Mouse (Mus musculus) midbrain, embryonic 16.5 days (tissue): ENCODE results near the gene Igsf9. TPM values are rescaled to one million over a fixed set of nuclear protein-coding genes. Genes with fewer than 3 reads are reported as not detected.

Experiments
- ATAC-seq: fragments of 200-750 bp; cut with Nextera tagmentation; 2 replicates; pipeline ENCODE4 v1.8.0; 2017; ENCODE audit warnings: moderate TSS enrichment
- H3K27ac ChIP-seq: fragments of 300-500 bp; sonication (generic); 2 replicates; pipeline ENCODE4 v1.5.1; 2014; ENCODE audit warnings: mild to moderate bottlenecking, low read length, mixed read lengths
- H3K27me3 ChIP-seq: fragments of 300-500 bp; sonication (generic); 2 replicates; pipeline ENCODE4 v1.6.1; 2014; ENCODE audit warnings: low read depth, low read length, mixed read lengths; ENCODE audit not compliant: control insufficient read depth, insufficient read depth
- H3K36me3 ChIP-seq: fragments of 300-500 bp; sonication (generic); 2 replicates; pipeline ENCODE4 v1.6.1; 2014; ENCODE audit warnings: mild to moderate bottlenecking, low read length, moderate library complexity, mixed read lengths; ENCODE audit not compliant: control insufficient read depth, insufficient read depth
- H3K4me1 ChIP-seq: fragments of 300-500 bp; sonication (generic); 2 replicates; pipeline ENCODE4 v1.6.1; 2014; ENCODE audit warnings: mild to moderate bottlenecking, low read length, mixed read lengths; ENCODE audit not compliant: control insufficient read depth, insufficient read depth
- H3K4me2 ChIP-seq: fragments of 300-500 bp; sonication (generic); 2 replicates; pipeline ENCODE4 v1.6.1; 2014; ENCODE audit warnings: mild to moderate bottlenecking, low read length, mixed read lengths
- H3K4me3 ChIP-seq: fragments of 300-500 bp; sonication (generic); 2 replicates; pipeline ENCODE4 v1.5.1; 2014; ENCODE audit warnings: low read depth, mild to moderate bottlenecking, low read length, moderate library complexity, mixed read lengths
- H3K9ac ChIP-seq: fragments of 300-500 bp; sonication (generic); 2 replicates; pipeline ENCODE4 v1.6.1; 2014; ENCODE audit warnings: low read depth, low read length, mixed read lengths
- H3K9me3 ChIP-seq: fragments of 300-500 bp; sonication (generic); replicated peaks from 2 replicates; pipeline ENCODE4 v1.6.1; 2014; ENCODE audit warnings: mild to moderate bottlenecking, low read length, mixed read lengths; ENCODE audit not compliant: control insufficient read depth, poor library complexity, severe bottlenecking
- WGBS: fragments of 180-500 bp; shearing (Covaris S2); extraction: QIAGEN DNeasy Blood & Tissue Kit; methylation state at CpG from one replicate; pipeline ENCODE4 v1.1.7; 2014; 5-methylcytosine and 5-hydroxymethylcytosine counted together
- polyA plus RNA-seq: library from polyadenylated mRNA; unstranded; fragments of >200 nt; fragmentation: Nextera tagmentation; extraction: Ambion mirVana; gene quantifications from 2 replicates; pipeline ENCODE4 v1.2.1, GENCODE M21; 2015

Gene Igsf9
- polyA plus RNA-seq, 1 experiment from 2014 or later, result 74.4 TPM

- no peak for ATAC-seq
These were observed 64.5 kb downstream of the Igsf9 start for GRCm38 (mm10) chr1:172546062-172546461.

More at GRCm38 (mm10) chr1:172546062-172546461, 64.5 kb downstream of the Igsf9 start:
- 82% methylated on average over 4 of the region's 4 CpGs for WGBS
- Histone ChIP-seq H3K4me1 (peaks cover 8% of the 10 kb centered on the region), H3K27ac (no peak overlapping the region), H3K4me2 (no peak overlapping the region), H3K9me3 (no peaks in the 10 kb centered on the region), H3K36me3 (no peaks in the 10 kb centered on the region), H3K27me3 (no peaks in the 10 kb centered on the region), H3K9ac (no peak overlapping the region), H3K4me3 (no peak overlapping the region)

Other genes with a start within 250 kb of the Igsf9 start
- gene Atp1a4, start 223.4 kb upstream of the Igsf9 start, polyA plus RNA-seq, result not detected in 2 replicates
- gene Igsf8, start 220.1 kb upstream of the Igsf9 start, polyA plus RNA-seq, result 63.9 and 64.0 TPM in 2 replicates
- gene Atp1a2, start 183.7 kb upstream of the Igsf9 start, polyA plus RNA-seq, result 53.2 and 69.0 TPM in 2 replicates
- 7.7 and 7.8 TPM in 2 replicates for gene Kcnj9, start 152.5 kb upstream of the Igsf9 start, polyA plus RNA-seq
- gene Kcnj10, start 140.6 kb upstream of the Igsf9 start, polyA plus RNA-seq, result 1.5 and 2.5 TPM in 2 replicates
- 3.4 and 3.5 TPM in 2 replicates for gene Pigm, start 105.2 kb upstream of the Igsf9 start, polyA plus RNA-seq
- 0.23 and 0.37 TPM in 2 replicates for gene Slamf9, start 6.4 kb upstream of the Igsf9 start, polyA plus RNA-seq
- gene Tagln2, start 18.3 kb downstream of the Igsf9 start, polyA plus RNA-seq, result 47.3 and 53.0 TPM in 2 replicates
- gene Cfap45, start 39.0 kb downstream of the Igsf9 start, polyA plus RNA-seq, result 4.0 and 4.7 TPM in 2 replicates
- 0.72 and 1.3 TPM in 2 replicates for gene Vsig8, start 74.2 kb downstream of the Igsf9 start, polyA plus RNA-seq
- gene Slamf8, start 108.8 kb downstream of the Igsf9 start, polyA plus RNA-seq, result not detected in 2 replicates
- gene Fcrl6, start 120.8 kb downstream of the Igsf9 start, polyA plus RNA-seq, result 0.09 and 0.12 TPM in 2 replicates
- gene Dusp23, start 151.2 kb downstream of the Igsf9 start, polyA plus RNA-seq, result 7.1 and 8.0 TPM in 2 replicates
- gene Crp, start 216.3 kb downstream of the Igsf9 start, polyA plus RNA-seq, result not detected in 2 replicates